Mouse (Mus musculus) effector memory CD4-positive, alpha-beta T cell, adult 5 months (primary cell): ENCODE data around the gene Cfp. TPM values are rescaled to one million over a fixed set of nuclear protein-coding genes. Genes with fewer than 3 reads are reported as not detected.

Experiments used
- polyA plus RNA-seq: library from polyadenylated mRNA; unstranded; fragments of 100-300 nt; shearing (Covaris generic); gene quantifications from one replicate; pipeline ENCODE4 v1.2.1, GENCODE M21; 2017

Cfp gene
- polyA plus RNA-seq = 1.1 TPM

GRCm38 (mm10) chrX:20931364-20931763 lies at the start of gene Cfp:
Gene Cfp (minus strand): TSS chrX:20931555.

DNA sequence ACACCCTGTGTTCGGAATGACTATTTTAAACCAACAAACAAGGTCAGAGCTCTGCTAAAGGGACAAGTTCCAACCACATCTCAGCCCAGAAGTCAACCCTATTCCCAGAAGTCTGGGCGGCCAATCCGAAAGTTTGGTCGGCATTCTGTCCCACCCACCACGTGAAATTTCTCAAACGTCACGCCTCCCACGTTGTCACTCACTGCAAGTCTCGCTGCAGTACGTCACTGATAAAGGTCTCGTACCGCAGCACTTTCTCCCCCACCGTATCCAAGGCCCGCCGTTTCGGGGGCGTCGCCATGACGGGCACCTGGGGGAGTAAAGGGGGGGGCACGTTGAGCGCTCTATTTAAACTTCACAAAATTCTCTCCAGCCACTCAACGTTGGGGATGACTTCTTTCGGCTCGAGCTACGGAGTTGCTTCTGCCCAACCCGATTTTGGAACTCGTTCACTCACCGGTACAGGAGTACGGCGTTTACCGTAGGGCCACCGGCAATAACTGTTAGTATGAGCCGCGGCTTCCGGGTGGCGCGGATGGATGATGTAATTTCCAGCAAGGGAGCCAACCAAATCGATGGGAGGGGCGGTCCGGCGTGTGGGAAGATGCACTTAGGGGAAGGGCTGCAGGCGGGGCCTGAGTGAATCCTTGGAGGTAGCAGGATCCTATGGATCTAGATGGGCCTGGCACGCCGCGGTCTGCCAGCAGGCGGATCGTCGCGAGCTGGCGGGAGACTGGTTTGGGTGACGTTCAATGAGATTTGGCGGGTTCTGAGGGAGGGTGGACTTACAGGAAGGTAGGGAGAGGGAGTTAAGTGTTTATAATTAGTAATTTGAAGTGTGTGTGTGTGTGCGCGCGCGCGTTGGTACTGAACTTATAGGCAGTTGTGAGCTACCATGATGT lies 30.4 kb upstream of the Cfp start, which contains the start of gene Uxt:
Gene Uxt (minus strand): TSS at position 541 of the 902 bp plus-strand sequence.

GRCm38 (mm10) chrX:20950191-20950880 lies 19.0 kb upstream of the Cfp start, which contains the start of gene Elk1:
Gene Elk1 (minus strand): TSS chrX:20950608.

DNA sequence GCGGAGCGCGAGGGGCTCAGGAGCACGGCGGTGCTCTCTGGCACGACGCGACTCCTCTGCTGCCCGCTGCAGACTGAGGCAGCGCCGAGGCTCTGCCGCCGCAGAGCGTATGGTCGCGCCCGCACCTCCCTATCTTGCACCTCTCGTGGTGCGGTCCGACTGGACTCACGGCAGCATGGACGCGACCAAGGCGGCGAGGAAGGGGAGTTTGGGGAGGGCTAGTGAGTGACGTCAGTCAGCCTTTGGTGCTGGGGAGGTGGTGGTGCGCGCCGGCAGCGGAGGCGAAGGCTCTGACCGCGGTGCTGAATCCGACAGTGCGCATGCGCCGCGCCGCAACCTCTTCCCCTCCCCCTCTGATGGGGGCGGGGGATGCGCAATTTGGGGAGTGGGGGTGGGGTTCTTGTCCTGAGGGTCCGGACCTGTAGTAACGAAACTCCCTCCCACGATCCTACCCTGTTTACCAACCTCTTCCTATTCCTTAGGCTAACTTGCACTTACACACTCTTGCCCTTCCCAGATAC lies 10.5 kb downstream of the Cfp start, which contains the start of gene Syn1:
Gene Syn1 (minus strand): TSS at position 161 of the 521 bp plus-strand sequence.

Other genes starting within 250 kb of the Cfp start
- gene Cdk16, start 243.6 kb downstream of the Cfp start, polyA plus RNA-seq = 78.2 TPM
- 15.6 TPM for gene Usp11, start 227.6 kb downstream of the Cfp start, polyA plus RNA-seq
- gene Araf, start 133.7 kb downstream of the Cfp start, polyA plus RNA-seq = 166 TPM
- gene Timp1, start 61.4 kb downstream of the Cfp start, polyA plus RNA-seq = not detected
- gene Syn1, start 10.6 kb downstream of the Cfp start, polyA plus RNA-seq = 0.15 TPM
- 9.1 TPM for gene Elk1, start 19.1 kb upstream of the Cfp start, polyA plus RNA-seq
- 41.2 TPM for gene Uxt, start 30.5 kb upstream of the Cfp start, polyA plus RNA-seq
- gene Zfp182, start 130.8 kb upstream of the Cfp start, polyA plus RNA-seq = 10.8 TPM
- gene Spaca5, start 136.9 kb upstream of the Cfp start, polyA plus RNA-seq = not detected
- gene Zfp300, start 158.0 kb upstream of the Cfp start, polyA plus RNA-seq = 0.81 TPM
- not detected for gene Ssxa1, start 184.3 kb upstream of the Cfp start, polyA plus RNA-seq
- not detected for gene Gm21876, start 244.1 kb upstream of the Cfp start, polyA plus RNA-seq